Mouse (Mus musculus): Measurements from ENCODE around the gene Gm10309.

GRCm38 (mm10) chr17:86476674-86477073 lies 28.4 kb downstream of the Gm10309 start:
- TF ChIP-seq CTCF (IDR thresholded peaks at IDR 0.05; ENCODE audit: low read depth): no peak
- no peak for TF ChIP-seq EP300 (IDR thresholded peaks at IDR 0.05; ENCODE audit: low read depth)
